ENCODE assay signal across 8 mouse cellular contexts in genomic region chr11:63350123-63350696, GRCm38 (mm10).
DNase-seq lines count a peak whose midpoint lies in the region; ATAC-seq lines count a peak whose summit lies in the region.

No protein-coding gene starts in this region.

- H3K9ac ChIP-seq in hindbrain, embryonic 16.5 days (ENCODE audit: low read depth, low read length): no peak overlapping the region
- no peak overlapping the region for H3K9ac ChIP-seq in heart, embryonic 11.5 days (ENCODE audit: low read depth, low read length)

- no peak for DNase-seq in hindbrain, embryonic 10.5 days (ENCODE audit: low spot score)
- peak; percentile 85 for DNase-seq in ZHBTc4 (ENCODE audit: low read depth, low spot score)
- peak; percentile 53 for DNase-seq in lung, postnatal 25 days (ENCODE audit: low spot score)
- DNase-seq in gastrocnemius, adult 8-10 months (ENCODE audit: low spot score in 2 of 2): no peak
- no peak for DNase-seq in spleen, adult 12 weeks (ENCODE audit: low spot score)
- DNase-seq in gastrocnemius, adult 18-20 months (ENCODE audit: low spot score): no peak

- no peaks in the 10 kb centered on the region for H3K9me3 ChIP-seq in hindbrain, embryonic 10.5 days
- no peaks in the 10 kb centered on the region for H3K9me3 ChIP-seq in hindbrain, embryonic 16.5 days (ENCODE audit: control insufficient read depth, low read length)
- no peaks in the 10 kb centered on the region for H3K9me3 ChIP-seq in heart, embryonic 11.5 days (replicated peaks; ENCODE audit: control insufficient read depth, low read length)

- H3K36me3 ChIP-seq in hindbrain, embryonic 10.5 days: no peaks in the 10 kb centered on the region
- H3K36me3 ChIP-seq in hindbrain, embryonic 16.5 days (ENCODE audit: control insufficient read depth, insufficient read depth, low read length): no peaks in the 10 kb centered on the region
- no peaks in the 10 kb centered on the region for H3K36me3 ChIP-seq in heart, embryonic 11.5 days (ENCODE audit: control insufficient read depth, insufficient read depth, low read length)

- H3K27me3 ChIP-seq in hindbrain, embryonic 10.5 days (ENCODE audit: insufficient read depth, poor library complexity, severe bottlenecking): no peaks in the 10 kb centered on the region; the same call in 1 of the 2 replicates
- H3K27me3 ChIP-seq in hindbrain, embryonic 16.5 days (replicated peaks; ENCODE audit: control insufficient read depth, insufficient read depth, low read length): no peaks in the 10 kb centered on the region
- H3K27me3 ChIP-seq in heart, embryonic 11.5 days (ENCODE audit: control insufficient read depth, insufficient read depth, low read length): no peaks in the 10 kb centered on the region

- H3K4me1 ChIP-seq in hindbrain, embryonic 10.5 days (replicated peaks): peaks cover 16% of the 10 kb centered on the region
- peaks cover 3% of the 10 kb centered on the region; the same call in 1 of the 2 replicates for H3K4me1 ChIP-seq in hindbrain, embryonic 16.5 days (ENCODE audit: control insufficient read depth, insufficient read depth, low read depth, low read length)
- H3K4me1 ChIP-seq in heart, embryonic 11.5 days (ENCODE audit: control insufficient read depth, insufficient read depth, low read length): 0 out of 2 replicates have a peak, but pooled peaks cover 3% of the 10 kb centered on the region

- ATAC-seq in hindbrain, embryonic 16.5 days: no peak
- no peak for ATAC-seq in heart, embryonic 11.5 days (replicated peaks; ENCODE audit: insufficient number of reproducible peaks, low FRiP score, low TSS enrichment)

- no peak overlapping the region for H3K4me3 ChIP-seq in hindbrain, embryonic 10.5 days
- H3K4me3 ChIP-seq in hindbrain, embryonic 16.5 days (ENCODE audit: low read length): no peak overlapping the region
- no peak overlapping the region for H3K4me3 ChIP-seq in heart, embryonic 11.5 days (ENCODE audit: low read depth, low read length)

- WGBS in hindbrain, embryonic 10.5 days: 46% methylated on average over 7 of the region's 7 CpGs
- 19% methylated on average over 7 of the region's 7 CpGs for WGBS in hindbrain, embryonic 16.5 days
- 22% methylated on average over 7 of the region's 7 CpGs for WGBS in heart, embryonic 11.5 days (ENCODE audit: insufficient replicate concordance)

- H3K4me2 ChIP-seq in hindbrain, embryonic 16.5 days (ENCODE audit: low read length): no peak overlapping the region
- H3K4me2 ChIP-seq in heart, embryonic 11.5 days: no peak overlapping the region

- H3K27ac ChIP-seq in hindbrain, embryonic 10.5 days: peak overlapping the region; percentile 62; the same call in 1 of the 2 replicates
- H3K27ac ChIP-seq in hindbrain, embryonic 16.5 days (ENCODE audit: low read depth, low read length): no peak overlapping the region
- H3K27ac ChIP-seq in heart, embryonic 11.5 days (ENCODE audit: low read depth, low read length): 0 out of 2 replicates have a peak overlapping the region, but pooled peaks have one; percentile 22

Comparison
In these comparisons a context has a peak if more than half of its experiments do, and no peak if none do; other contexts are left out.
1. DNase-seq: peak in ZHBTc4 (single experiment) and lung, postnatal 25 days (single experiment); none in hindbrain, embryonic 10.5 days (single experiment), gastrocnemius, adult 8-10 months (0 of 2), spleen, adult 12 weeks (single experiment) and gastrocnemius, adult 18-20 months (single experiment).